Mouse (Mus musculus): ENCODE results near the gene Gm36028.

The Gm36028 gene

DNA sequence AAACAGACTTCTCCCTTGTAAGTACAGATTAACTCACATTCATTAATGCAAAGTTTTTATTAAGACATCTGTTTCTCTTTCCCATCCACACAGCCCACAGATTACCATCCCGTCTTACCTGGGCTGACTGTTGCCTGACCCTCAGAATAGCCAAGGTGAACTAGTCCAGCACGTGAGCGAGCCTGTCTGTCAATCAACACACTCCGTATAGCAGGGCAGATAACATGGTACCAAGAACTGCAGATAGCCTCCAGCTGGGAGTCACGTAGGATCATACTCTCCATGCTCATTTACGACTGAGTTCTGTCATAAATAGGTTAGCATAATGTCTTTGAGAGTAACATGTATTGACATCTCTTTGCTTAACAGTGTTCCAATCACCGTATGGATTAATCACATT lies at the start of gene Gm36028:
Gm36028 (minus strand) TSS at position 118 of the 400 bp plus-strand sequence.
- no peak for DNase-seq

DNA sequence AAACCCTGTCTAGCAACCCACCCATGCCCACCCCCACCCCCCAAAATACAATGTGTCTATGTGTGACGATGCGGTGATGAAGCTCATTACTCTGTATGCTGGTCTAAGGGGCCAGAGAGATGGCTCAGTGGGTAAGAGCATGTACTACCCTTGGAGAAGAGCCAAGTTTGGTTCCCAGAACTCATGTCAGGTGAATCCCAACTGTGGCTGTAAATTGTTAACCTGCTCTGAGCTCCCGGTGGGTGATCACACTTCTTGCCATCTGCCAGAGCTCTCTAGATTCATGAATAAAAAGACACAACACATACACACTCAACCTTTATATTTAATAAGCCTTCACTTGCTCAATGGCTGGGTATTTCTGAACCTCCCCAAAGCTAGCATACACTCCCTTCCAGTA lies 45.5 kb upstream of the Gm36028 start:
- no peak for DNase-seq

DNA sequence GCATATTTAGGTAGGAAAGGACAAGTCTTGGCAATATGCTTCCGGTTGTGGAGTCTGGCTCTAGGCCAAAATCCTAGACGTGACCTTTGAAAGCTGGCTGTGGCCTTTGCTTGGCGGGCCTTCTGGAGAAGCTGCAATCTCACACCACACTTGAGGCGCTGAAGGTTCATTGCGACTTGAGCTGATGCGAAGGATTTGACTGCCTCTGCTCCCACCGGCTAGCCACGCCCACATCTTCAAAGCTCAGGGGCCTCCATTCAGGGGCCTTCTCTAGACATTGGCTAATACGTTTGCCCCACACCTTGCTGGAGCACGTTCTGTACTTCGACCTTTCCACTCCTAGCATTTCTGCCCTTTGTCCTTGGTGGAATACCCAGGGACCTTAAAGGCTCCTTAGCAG lies 40.4 kb upstream of the Gm36028 start:
- DNase-seq = no peak

DNA sequence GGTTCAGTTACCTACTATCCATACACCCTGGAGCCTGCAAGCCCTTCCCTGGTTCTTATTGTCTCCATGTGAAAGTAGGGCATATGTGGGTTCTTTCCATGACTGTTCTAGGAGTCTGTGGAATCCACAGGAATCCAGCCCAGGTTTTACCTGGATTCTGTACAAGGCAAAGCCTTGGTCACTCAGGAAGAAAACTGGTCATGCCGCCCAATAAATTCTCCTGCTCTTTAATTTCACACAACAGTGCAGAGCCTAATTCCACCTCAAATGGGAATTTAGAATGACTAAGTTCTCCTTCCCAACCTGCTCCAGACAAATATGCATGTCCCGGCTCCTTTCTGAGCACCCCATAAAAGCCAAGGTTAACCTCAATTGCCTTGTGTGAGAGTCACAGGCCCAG lies 38.4 kb upstream of the Gm36028 start:
- no peak for DNase-seq

DNA sequence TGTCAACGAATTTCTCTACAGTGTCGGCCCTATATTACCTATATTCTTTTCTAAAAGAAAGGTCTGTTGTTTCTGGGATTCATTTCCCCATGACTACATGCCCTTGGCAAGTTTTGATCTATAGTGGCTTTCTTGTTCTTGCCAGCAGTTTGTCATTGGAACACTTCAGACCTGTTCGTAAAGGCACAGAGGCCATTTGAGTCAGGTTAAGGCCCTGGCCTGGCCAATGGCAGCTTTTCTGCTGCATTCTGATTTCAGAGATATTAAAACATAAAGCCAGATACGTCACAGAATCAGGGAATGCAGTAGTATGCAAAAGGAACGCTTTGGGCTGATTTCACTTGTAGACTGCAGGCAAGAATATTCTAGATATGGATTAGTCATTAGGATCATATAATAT lies 37.8 kb upstream of the Gm36028 start:
- no peak for DNase-seq

DNA sequence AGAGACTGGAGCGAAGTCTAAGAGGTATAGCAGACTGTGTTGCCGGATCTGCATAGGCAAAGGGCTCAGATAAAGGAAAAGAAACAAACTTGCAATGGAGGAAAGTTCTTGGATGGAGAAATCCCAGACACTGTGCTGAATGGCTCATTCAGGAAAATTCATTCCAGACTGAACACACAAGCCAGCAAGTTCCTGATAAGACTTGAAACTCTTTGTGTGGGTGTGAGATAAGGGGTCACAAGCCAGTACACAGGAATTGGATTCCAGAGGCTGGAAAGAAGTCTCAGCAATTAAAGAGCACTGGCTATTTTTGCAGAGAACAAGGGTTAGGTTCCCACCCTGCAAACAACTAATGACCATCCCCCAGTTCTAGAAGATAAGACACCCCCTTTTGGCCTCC lies 33.0 kb upstream of the Gm36028 start:
- DNase-seq = no peak

DNA sequence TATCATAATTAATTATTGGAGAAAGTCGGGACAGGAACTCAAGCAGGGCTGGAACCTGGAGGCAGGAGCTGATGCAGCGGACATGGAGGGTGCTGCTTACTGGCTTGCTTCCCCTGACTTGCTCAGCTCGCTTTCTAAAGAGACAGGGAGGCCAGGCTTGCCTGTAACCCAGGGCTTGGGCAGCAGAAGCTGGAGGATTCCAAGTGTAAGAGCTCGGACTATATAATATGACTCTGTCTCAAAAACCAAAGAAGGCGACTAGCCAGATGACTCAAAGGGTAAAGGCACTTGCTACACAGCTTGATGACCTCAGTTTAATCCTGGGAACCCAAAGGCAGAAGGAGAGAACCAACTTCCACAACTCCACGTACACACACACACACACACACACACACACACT lies 32.4 kb upstream of the Gm36028 start:
- no peak for DNase-seq

DNA sequence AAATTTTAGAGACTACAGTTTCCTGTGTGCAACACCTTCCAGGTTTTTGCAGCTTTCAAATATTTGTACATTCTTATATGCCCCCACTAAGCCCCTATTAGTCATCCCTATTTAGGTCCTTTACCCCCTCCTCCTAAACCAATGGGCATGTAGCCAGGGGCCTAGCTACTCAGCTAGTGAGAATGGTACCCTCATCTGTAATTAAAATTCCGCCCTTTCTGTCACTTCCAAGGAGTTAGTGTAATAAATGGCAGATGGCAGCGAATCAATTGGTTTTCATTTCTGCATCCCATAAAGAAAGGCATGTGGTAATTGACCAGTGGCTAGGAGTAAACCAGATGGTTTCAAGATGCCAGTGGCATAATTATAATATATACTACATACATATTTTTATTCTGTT lies 31.7 kb upstream of the Gm36028 start:
- DNase-seq = no peak

DNA sequence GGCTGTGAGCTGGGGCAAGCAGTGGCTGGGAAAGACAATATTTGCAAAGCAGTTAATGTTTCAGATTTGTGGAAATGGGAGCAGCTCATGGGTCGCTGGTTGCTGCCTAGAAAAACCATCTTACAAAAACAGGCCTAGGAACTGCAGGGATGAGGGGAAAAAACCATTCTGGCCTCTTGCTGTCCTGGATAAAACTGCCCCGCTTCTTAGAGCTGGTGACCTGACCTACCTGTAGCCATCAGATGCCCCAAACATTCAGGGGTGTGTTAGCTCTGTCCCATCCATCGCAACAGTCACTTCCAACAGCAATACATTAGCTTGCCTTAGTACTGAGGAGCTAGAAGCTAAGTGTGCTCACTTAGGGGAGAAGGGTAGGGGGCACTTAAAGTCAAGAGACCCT lies 28.0 kb upstream of the Gm36028 start:
- DNase-seq = no peak

DNA sequence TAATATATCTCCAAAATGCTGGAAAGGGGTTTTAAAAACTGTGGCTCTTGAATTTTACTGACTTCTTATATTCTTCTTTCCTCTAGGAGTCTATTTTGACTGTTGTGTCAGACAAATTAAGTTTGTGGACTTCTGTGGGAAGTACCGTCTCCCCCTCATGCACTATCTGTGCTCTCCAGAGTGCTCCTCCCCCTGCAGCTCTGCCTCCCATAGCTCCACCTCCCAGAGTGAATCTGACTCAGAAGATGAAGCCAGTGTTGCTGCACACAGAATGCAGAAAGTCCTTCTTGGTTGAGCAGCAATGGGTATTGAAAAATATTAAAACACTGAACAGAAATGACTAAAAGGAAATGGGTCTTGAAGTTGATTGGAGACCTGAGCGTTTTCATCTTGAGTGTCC lies 20.2 kb upstream of the Gm36028 start:
- no peak for DNase-seq

DNA sequence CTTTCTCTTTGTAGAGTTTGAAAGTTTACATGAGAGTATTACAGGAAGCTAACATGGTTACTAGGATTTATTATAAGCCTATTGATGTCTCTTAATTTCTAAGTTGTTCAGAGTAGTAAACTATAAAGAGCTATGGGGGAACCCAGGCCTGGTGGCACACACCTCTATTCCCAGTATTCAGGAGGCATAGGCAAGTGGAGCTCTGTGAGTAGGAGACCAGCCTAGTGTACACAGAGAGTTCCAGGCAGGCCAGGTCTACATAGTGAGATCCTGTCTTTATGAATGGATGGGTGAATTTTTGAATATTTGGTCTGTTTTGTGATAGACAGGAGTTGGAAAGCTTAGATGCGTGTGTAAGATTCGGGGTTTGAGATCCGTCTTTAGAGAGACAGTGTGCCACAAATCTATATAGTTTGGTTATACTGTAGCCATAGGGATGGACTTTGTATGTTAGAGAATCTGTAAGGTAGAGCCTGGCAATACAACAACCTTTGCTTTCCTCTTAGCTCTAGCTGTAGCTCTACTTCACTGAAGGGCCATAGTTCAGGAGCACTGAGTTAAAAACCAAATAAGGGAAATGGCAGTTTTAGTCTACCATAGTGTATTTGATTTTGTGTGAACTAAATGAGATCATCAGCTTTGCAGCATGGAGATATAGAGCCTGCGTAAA lies 18.9 kb upstream of the Gm36028 start:
- no peak for DNase-seq

DNA sequence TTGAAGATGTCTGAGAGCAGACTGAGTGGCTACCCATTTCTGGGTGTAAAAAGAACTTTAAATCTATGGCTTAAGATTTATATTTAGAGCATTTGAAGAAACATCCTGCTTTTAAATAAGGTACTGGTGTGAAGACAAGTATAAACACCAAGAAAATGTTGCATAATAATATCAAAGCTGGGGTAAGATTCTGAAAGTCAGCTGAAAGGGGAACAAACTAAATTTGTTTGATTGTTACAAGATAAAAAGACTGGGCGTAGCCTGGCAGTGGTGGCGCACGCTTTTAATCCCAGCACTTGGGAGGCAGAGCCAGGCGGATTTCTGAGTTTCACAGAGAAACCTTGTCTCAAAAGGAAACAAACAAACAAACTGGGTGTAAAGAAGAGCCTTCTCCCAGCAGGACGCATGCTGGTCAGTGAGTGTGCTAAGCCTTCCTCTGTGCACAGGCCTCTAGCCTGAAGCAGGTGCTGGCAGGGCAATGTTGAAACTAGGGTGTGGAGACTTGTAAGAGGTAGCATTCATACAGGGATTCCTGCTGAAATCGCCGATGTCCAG lies 18.1 kb upstream of the Gm36028 start:
- DNase-seq = no peak

DNA sequence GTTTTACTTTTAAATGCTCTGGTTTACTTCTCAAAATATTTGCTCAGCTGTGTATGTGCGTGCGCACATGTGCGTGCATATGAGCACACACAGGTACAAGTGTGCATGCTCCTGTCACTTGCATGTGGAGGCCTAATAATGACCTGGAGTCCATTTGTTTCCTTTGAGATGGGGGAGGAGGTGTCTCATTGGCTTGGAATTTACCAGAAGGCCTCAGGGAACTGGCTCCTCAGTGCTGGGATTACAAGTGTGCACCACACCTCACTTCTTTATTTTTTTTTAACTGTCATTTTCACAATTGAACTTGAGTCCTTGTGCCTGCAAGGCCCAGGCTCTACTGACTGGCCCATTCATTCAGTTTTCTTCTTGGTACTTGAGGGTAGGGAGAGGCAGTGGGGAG lies 16.5 kb upstream of the Gm36028 start:
- no peak for DNase-seq

DNA sequence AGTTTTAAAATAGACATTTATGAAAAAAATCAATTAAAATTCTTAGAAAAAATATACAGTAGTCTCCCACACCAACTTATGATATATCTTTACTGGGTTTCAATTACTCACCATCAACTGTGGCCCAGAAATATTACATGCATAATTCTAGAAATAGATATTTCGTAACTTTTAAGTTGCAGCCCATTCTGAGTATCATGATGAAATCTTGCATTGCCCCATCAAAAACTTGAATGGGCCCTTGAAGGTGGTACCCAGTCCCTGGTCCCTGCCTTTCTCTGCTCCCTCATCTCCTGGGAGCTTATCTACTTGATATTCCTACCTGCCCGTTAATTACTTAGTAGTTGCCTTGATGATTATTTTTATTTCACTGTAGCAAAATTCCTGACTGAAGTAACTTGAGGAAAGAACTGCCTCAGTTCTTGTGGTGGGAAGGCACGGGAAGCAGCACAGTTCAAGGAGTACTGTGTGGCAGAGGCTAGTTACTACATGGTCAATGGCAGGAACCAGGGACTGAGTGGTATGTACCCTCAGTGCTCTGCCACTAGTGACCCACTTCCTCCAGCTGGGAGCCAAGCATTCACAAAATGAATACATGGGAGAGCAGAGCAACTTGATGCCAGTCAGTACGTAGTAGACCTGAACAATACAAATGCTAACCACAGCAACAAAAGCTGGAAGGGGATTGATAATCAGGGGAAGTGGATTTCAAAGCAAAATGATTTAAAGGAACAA lies 13.7 kb upstream of the Gm36028 start:
- no peak for DNase-seq

DNA sequence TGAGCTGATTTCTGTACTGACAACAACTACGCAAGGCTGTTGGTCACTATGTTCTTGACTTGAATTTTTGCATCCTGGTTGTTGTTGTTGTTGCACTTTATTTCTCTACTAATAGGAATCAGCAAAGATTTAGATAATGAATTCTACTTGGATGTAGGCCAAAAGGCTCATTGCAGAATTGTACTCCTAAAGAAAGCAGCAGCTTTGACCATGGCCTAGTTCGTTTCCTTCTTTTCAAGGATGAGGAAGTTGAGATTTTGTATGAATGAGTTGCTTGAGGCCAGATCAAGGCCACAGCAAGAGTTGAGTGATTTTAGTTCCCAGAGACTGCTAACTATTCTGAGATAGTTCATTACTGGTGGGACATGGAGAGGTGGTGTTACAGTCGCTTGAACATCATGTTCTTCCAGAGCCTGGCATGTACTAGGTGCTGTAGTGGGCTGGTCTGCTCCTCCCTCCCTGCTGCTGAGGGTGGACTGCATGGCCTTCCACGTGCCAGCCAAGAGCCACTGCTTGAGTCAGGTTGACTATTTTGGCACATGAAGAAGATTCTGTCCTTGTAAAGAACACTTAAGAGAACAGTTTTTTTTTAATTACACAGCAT lies 10.3 kb upstream of the Gm36028 start:
- no peak for DNase-seq

DNA sequence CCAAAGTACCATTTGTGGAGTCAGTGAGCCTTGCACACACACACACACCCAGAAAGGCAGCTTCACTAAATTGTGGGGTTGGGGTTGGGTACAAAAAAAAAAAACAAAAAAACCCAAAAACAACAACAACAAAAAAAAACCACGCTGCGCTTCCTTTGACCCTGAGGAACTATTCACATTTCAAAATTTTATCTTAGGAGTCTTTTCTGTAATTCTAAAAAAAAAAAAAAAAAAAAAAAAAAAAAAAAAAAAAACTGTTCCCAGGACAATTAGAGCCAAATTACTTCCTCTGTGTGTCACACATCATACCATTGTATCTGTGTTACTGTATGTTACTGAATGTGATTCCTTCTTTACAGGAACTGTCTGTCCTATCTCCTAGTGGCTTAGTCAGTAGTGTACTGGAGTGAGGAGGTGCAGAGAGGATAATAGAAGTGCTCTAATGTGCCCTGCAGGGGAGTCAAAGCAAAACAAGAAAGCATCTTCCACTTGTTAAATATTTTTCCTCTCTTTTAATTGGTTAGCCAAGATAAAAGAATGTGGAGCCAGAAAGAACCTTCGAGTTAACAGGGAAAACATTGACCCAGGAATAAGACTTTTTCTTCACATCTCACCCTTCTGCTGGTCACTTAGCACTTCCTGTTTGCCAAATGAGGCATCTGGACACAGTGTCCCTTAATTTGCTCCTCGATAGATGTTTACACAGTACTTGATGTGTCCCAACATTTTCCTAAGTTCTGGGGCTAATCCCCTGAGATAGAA lies 8.7 kb upstream of the Gm36028 start:
- DNase-seq = no peak

DNA sequence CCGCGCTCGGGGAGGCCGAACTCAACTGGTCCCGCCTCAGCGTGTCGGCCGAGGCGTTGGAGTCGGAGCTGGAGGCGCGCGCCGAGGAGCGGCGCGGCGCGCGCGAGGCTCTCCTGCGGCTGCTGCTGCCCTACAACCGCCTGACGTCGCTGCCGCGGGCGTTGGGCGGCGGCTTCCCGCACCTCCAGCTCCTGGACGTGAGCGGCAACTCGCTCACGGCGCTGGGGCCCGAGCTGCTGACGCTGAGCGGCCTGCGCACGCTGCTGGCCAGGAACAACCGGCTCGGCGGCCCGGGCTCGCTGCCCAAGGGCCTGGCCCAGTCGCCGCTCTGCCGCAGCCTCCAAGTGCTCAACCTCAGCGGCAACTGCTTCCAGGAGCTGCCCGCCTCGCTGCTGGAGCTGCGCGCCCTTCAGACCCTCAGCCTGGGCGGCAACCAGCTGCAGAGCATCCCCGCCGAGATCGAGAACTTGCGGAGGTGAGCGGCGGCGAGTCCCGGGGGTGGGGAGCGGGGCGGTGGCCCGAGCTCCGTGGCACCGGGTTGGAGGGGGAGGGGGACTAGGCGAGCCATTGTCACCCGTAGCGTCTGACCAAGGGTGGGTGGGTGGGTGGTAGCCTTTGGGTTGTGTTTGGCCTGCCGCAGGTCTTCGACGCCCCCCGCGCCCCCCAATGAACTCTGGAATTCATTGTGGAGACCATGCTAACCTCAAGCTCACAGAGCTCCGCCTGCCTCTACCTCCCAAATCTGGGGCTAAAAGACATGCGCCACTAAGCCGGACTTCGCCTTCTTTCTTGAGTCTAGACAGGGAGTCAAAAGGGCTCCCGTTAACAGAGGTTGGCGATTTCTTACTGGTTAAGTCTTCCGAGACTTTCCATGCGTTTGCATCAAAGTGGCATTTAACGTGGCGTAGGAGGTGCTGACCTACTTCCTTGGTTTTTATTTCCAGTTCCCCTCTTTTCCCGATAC lies 7.8 kb upstream of the Gm36028 start:
- DNase-seq = no peak

DNA sequence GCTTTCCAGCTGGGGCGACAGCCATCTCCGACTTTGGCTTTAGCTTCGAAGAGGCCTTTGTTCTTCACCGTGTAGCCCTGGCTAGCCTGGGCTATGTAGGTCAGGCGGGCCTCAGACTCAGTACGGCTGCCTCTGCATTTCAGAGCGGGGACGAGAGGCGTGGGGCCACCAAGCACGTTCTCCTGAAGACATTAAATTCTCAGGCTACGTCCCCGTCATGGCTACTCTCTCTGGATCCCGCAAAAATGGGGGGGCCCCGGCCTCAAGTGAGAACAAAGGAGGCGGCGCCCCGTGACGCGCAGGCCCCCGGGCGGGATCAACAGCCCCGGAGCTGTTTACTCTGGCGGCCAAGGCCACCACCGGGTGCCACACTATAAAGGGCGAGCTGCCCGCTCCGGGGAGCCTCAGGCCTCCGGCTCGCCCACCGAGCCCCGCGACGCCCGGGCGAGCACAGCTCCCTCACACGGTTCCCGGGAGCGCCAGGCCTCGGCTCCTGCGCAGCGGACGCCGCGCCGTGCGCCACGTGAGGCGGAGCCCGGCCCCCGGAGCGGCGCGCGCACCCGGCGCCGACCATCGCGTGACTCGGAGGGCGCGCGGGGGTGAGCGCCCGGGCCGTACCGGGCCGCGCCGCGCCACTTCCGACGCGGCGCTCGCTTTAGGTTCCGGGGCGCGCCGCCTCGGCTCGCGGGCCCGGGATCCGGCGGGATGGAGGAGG lies 7.0 kb upstream of the Gm36028 start, which contains the start of gene Lrrc58:
Lrrc58 (plus strand) TSS at position 599 of the 715 bp plus-strand sequence.
- peak; percentile 92 for DNase-seq

DNA sequence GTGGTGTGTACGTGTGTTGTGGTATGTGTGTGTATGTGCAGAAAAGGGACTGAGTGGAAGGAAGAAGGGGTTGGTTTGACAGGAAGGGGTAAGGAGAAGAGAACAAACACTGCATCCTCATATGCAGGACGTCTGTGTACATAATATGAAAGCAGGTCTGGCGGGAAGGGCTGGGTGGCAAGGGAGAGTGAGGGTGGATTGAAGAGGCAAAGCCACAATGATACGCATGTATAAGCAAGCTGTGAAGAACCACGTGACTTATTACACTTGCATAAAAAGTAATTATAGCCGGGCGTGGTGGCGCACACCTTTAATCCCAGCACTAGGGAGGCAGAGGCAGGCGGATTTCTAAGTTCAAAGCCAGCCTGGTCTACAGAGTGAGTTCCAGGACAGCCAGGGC lies 4.9 kb upstream of the Gm36028 start:
- no peak for DNase-seq

DNA sequence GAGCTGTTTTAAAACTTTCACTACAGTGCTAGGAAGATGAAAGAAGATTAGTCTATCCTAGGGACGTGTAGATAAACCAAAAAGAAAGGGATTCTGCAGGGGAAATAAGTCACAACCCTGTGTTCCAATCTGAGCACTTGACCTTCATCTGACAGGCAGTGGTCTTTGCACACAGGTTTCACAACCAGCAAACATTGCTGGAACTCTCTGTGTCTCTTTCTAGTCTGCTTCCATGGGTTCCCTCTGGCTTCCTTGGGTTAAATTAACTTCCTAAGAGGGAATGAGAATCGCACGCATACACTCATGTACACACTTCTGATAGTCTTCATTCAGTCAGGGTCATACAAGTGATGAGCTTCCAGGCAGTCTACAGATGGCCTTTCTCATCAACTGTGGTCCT lies 2.9 kb upstream of the Gm36028 start:
- DNase-seq = no peak

DNA sequence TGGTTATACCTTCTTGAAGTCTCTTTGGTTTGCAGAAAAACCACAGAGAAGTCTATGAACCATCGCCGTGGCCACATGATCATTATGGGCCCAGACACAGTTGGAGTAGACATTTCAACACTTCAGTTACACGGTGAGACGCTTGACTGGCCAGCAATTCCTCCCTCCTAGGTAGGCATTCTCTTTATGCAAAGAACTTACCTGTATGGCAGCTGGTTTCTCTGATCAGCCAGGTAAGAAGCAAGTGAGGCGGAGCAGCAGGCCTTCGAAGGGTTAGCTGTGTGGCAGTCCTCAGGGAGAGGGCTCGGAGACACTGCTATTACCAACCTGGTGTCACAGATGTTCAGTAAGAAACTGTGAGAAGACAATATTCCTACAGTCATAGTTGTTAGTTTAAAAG lies 733 bp downstream of the Gm36028 start:
- DNase-seq = no peak
